Mouse (Mus musculus): ENCODE measurements around the gene Psenen. TPM values are rescaled to one million over a fixed set of nuclear protein-coding genes. Genes with fewer than 3 reads are reported as not detected.

The Psenen gene
- polyA plus RNA-seq, 1 experiment = 176 TPM

DNA sequence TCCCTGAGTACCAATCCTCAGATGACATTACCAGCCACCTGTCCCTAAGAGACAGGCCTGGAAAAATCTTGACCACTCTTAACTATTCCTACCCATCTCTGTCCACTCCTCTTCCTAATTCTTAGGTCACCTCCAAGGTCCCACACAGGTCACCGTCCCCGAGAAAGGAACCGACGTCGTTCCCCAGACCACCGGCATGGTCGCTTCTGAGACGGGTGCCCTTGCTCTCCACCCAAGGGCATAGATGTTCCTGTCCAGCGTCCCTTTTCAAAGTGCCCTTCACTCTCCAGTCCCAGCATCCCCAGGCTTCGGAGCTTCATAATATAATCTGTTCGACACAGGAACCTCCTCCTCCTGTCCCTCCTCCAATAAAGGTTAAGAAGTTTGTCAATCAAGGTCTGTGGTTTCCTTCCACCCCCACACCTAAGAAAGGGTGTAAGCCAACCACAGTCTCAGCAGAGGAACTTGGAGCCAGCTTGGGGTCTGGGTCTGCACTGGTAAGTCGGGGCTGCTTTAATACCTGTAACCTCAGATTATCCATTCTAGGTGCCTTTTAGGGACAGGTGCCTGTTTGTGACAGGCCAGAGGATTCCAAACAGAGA, 1.6 kb upstream of the Psenen start, which contains the start of gene Igflr1:
Gene Igflr1 (plus strand): TSS at position 458 of the 602 bp plus-strand sequence.
- H3K27ac ChIP-seq (ENCODE audit: control insufficient read depth, insufficient read depth, low read length) = peak within 1 kb of the TSS; percentile 22
- H3K36me3 ChIP-seq (ENCODE audit: control insufficient read depth, insufficient read depth, low read length) = peaks cover 17% of the 10 kb centered on the region
- no peak for DNase-seq
- no peaks in the 10 kb centered on the region for H3K27me3 ChIP-seq (ENCODE audit: control insufficient read depth, insufficient read depth, low read length)
- 93% methylated on average over 12 of the region's 12 CpGs for WGBS
- TF ChIP-seq CTCF (IDR thresholded peaks at IDR 0.05; ENCODE audit: borderline replicate concordance, control insufficient read depth, extremely low read depth, insufficient read depth, low read length, poor library complexity) = no peak
- no peak for TF ChIP-seq POLR2A (IDR thresholded peaks at IDR 0.05; ENCODE audit: control insufficient read depth, extremely low read depth, insufficient read depth, low read length, poor library complexity)
- peaks cover 18% of the 10 kb centered on the region for H3K4me1 ChIP-seq (replicated peaks; ENCODE audit: control insufficient read depth, insufficient read depth, low read length)
- no peak within 1 kb of the TSS for H3K4me3 ChIP-seq (ENCODE audit: control insufficient read depth, insufficient read depth, low read length)

DNA sequence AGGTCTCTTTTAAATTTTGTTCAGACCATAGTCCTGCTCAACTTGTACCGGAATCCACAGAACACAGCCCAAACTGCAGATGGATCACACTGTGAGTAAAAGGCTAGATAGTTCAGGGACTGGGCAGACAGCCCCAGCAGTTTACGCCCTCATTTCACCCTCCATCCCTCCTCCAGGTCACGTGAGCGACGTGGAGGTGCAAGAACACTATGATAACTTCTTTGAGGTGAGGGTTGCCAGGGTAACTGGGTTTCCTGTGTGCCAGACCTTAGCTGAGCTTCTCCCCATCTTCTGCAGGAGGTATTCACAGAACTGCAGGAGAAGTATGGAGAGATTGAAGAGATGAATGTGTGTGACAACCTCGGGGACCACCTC, 466 bp upstream of the Psenen start:
- Histone ChIP-seq H3K27me3 (ENCODE audit: control insufficient read depth, insufficient read depth, low read length) (no peaks in the 10 kb centered on the region), H3K27ac (ENCODE audit: control insufficient read depth, insufficient read depth, low read length) (peak overlapping the region; percentile 91), H3K4me1 (replicated peaks; ENCODE audit: control insufficient read depth, insufficient read depth, low read length) (peaks cover 18% of the 10 kb centered on the region), H3K4me3 (ENCODE audit: control insufficient read depth, insufficient read depth, low read length) (peak overlapping the region; percentile 86), H3K36me3 (ENCODE audit: control insufficient read depth, insufficient read depth, low read length) (peaks cover 5% of the 10 kb centered on the region)
- TF ChIP-seq CTCF (IDR thresholded peaks at IDR 0.05; ENCODE audit: borderline replicate concordance, control insufficient read depth, extremely low read depth, insufficient read depth, low read length, poor library complexity) = no peak
- TF ChIP-seq POLR2A (IDR thresholded peaks at IDR 0.05; ENCODE audit: control insufficient read depth, extremely low read depth, insufficient read depth, low read length, poor library complexity) = no peak
- WGBS = 20% methylated on average over 6 of the region's 6 CpGs
- peak; percentile 72 for DNase-seq

DNA sequence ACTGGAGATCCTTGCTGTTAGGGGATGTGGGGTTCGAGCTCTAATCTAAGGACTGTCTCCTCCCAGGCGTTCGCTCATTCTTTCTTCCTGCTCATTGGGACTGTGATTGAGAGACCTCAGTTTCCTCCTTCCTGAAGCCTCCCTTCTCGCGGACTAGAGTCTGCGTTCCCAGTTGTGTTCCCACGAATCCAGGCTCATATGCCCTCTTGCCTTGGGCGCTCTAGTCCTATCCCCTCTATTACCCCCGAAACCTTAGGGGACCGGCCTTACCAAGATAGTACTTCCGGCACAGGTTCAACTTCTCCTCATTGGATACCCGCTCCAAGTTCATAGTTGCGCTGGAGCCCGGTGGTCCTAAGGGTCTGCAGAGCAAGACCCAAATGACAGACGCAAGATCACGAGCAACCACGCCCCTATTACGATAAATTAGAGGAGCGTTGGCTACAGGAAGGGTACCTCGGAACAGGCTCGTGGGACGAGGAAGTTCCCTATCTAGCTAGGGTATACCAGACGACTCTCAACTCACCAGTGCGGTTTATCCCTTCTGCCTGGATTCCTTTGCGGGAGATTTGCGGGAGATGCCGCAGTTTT, 806 bp downstream of the Psenen start:
- no peak for TF ChIP-seq POLR2A (IDR thresholded peaks at IDR 0.05; ENCODE audit: control insufficient read depth, extremely low read depth, insufficient read depth, low read length, poor library complexity)
- no peak for TF ChIP-seq CTCF (IDR thresholded peaks at IDR 0.05; ENCODE audit: borderline replicate concordance, control insufficient read depth, extremely low read depth, insufficient read depth, low read length, poor library complexity)
- no peaks in the 10 kb centered on the region for H3K36me3 ChIP-seq (ENCODE audit: control insufficient read depth, insufficient read depth, low read length)
- H3K4me3 ChIP-seq (ENCODE audit: control insufficient read depth, insufficient read depth, low read length) = peak overlapping the region; percentile 69
- H3K27ac ChIP-seq (ENCODE audit: control insufficient read depth, insufficient read depth, low read length) = peak overlapping the region; percentile 72
- peaks cover 25% of the 10 kb centered on the region for H3K4me1 ChIP-seq (replicated peaks; ENCODE audit: control insufficient read depth, insufficient read depth, low read length)
- under 1% methylated on average over 27 of the region's 27 CpGs for WGBS
- H3K27me3 ChIP-seq (ENCODE audit: control insufficient read depth, insufficient read depth, low read length) = no peaks in the 10 kb centered on the region
- DNase-seq = no peak

DNA sequence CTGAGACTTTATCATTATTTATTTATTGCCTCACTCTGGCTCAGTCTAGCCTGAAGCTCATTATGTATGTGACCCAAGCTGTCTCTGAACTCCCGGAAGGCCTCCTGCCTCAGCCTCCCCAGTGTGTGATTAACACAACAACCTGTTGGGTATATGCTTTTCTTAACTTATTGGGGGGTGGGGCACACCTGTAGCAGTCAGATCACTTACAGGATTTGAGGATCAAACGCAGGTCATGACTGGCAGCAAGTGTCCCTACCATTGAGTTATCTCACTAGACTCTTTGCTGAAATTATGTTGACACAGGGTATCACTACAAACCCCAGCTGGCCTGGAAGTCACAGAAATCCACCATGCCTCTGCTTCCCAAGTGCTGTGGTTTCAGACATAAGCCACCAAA, 3.1 kb downstream of the Psenen start:
- DNase-seq = no peak
- TF ChIP-seq CTCF (IDR thresholded peaks at IDR 0.05; ENCODE audit: borderline replicate concordance, control insufficient read depth, extremely low read depth, insufficient read depth, low read length, poor library complexity) = no peak
- TF ChIP-seq POLR2A (IDR thresholded peaks at IDR 0.05; ENCODE audit: control insufficient read depth, extremely low read depth, insufficient read depth, low read length, poor library complexity) = no peak
- Histone ChIP-seq H3K4me1 (replicated peaks; ENCODE audit: control insufficient read depth, insufficient read depth, low read length) (peaks cover 25% of the 10 kb centered on the region), H3K27me3 (ENCODE audit: control insufficient read depth, insufficient read depth, low read length) (no peaks in the 10 kb centered on the region), H3K27ac (ENCODE audit: control insufficient read depth, insufficient read depth, low read length) (no peak overlapping the region), H3K4me3 (ENCODE audit: control insufficient read depth, insufficient read depth, low read length) (no peak overlapping the region), H3K36me3 (ENCODE audit: control insufficient read depth, insufficient read depth, low read length) (peaks cover 14% of the 10 kb centered on the region)
- 88% methylated on average over 2 of the region's 2 CpGs for WGBS

- DNase-seq = peak; percentile 95
- WGBS = under 1% methylated on average over 20 of the region's 20 CpGs
- TF ChIP-seq CTCF (IDR thresholded peaks at IDR 0.05; ENCODE audit: borderline replicate concordance, control insufficient read depth, extremely low read depth, insufficient read depth, low read length, poor library complexity) (0 out of 2 replicates have a peak, but pooled peaks have one; percentile 31), POLR2A (IDR thresholded peaks at IDR 0.05; ENCODE audit: control insufficient read depth, extremely low read depth, insufficient read depth, low read length, poor library complexity) (peak; percentile 66; the same call in 1 of the 2 replicates)
- peaks cover 19% of the 10 kb centered on the region for H3K36me3 ChIP-seq (ENCODE audit: control insufficient read depth, insufficient read depth, low read length)
- H3K27ac ChIP-seq (ENCODE audit: control insufficient read depth, insufficient read depth, low read length) = peak within 1 kb of the TSS; percentile 29; the same call in 1 of the 2 replicates
- no peaks in the 10 kb centered on the region for H3K27me3 ChIP-seq (ENCODE audit: control insufficient read depth, insufficient read depth, low read length)
- peak within 1 kb of the TSS; percentile 73 for H3K4me3 ChIP-seq (ENCODE audit: control insufficient read depth, insufficient read depth, low read length)
- peaks cover 21% of the 10 kb centered on the region for H3K4me1 ChIP-seq (replicated peaks; ENCODE audit: control insufficient read depth, insufficient read depth, low read length)
These were observed 3.9 kb downstream of the Psenen start, which contains the start of gene Lin37 for GRCm38 (mm10) chr7:30559443-30559954. Gene Lin37 (minus strand): TSS chr7:30559838.

DNA sequence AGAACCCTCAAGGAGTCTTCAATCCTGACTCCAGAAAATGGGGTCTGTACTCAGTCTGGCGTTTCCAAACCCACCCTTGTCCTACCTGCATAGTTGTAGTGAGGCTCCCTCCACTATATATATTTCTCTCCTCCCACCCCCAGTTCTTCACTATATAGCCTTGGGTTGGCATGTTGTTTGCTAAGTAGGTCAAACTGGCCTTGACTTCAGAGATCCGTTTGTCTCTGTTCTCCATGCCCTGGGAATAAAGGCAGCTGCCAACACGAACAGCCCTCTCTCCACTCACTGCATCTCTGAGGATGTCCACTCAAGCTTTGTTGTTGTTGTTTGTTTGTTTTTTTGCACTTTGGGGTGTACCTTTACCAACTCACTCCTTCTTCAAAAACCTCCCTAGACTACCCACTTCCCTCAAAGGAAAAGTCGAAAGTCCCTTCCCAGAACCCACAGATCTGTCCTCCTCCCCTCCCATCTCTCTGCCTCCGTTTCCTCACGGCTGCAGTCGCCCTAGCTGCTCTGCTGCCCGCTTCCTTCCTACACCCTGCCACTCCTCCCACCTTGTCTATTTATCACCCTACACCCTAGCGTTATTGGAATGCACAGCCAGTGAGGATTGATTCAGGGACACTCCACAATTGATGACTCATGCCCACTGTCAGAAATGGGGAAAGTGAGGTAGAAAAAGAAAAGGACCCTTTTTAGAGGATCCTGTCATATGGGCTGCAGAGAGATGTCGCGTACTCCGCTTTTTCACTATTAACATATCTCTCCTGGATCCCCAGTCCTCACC, 4.6 kb downstream of the Psenen start:
- peak overlapping the region; percentile 73 for H3K4me3 ChIP-seq (ENCODE audit: control insufficient read depth, insufficient read depth, low read length)
- peak overlapping the region; percentile 29; the same call in 1 of the 2 replicates for H3K27ac ChIP-seq (ENCODE audit: control insufficient read depth, insufficient read depth, low read length)
- no peak for DNase-seq
- peaks cover 19% of the 10 kb centered on the region for H3K36me3 ChIP-seq (ENCODE audit: control insufficient read depth, insufficient read depth, low read length)
- no peaks in the 10 kb centered on the region for H3K27me3 ChIP-seq (ENCODE audit: control insufficient read depth, insufficient read depth, low read length)
- 8% methylated on average over 12 of the region's 12 CpGs for WGBS
- peaks cover 15% of the 10 kb centered on the region for H3K4me1 ChIP-seq (replicated peaks; ENCODE audit: control insufficient read depth, insufficient read depth, low read length)
- TF ChIP-seq CTCF (IDR thresholded peaks at IDR 0.05; ENCODE audit: borderline replicate concordance, control insufficient read depth, extremely low read depth, insufficient read depth, low read length, poor library complexity) (no peak), POLR2A (IDR thresholded peaks at IDR 0.05; ENCODE audit: control insufficient read depth, extremely low read depth, insufficient read depth, low read length, poor library complexity) (no peak)
